Comparison of ENCODE assay signal across 28 mouse cellular contexts in genomic region chr4:125153659-125154241, GRCm38 (mm10). TPM values are rescaled to one million over a fixed set of nuclear protein-coding genes. Genes with fewer than 3 reads are reported as not detected.
DNase-seq lines count a peak whose midpoint lies in the region; ATAC-seq and TF ChIP-seq lines count a peak whose summit lies in the region.
"Had no signal": no experiment of that assay in that cellular context is flagged by ENCODE, and none has a peak within 500 bp of the region (broad histone marks: within the 10 kb centered on the region; RNA-seq: fewer than 3 reads in every experiment).

No protein-coding gene starts in this region.

- H3K4me3 ChIP-seq in left cerebral cortex, adult 2 months = no peak overlapping the region
- H3K4me3 ChIP-seq in testis, adult 2 months (ENCODE audit: control insufficient read depth, low read depth, low read length) = peak overlapping the region; percentile 13; the same call in 1 of the 2 replicates
- H3K4me3 ChIP-seq: forebrain, embryonic 13.5 days; heart, embryonic 10.5 days; hindbrain, embryonic 12.5 days; intestine, embryonic 15.5 days; limb, embryonic 10.5 days; limb, embryonic 15.5 days; midbrain, embryonic 13.5 days had no signal

- no peak overlapping the region for H3K27ac ChIP-seq in left cerebral cortex, adult 2 months
- H3K27ac ChIP-seq in testis, adult 2 months (ENCODE audit: control insufficient read depth, insufficient read depth, low read depth, low read length) = no peak overlapping the region
- H3K27ac ChIP-seq: forebrain, embryonic 13.5 days; heart, embryonic 10.5 days; hindbrain, embryonic 12.5 days; hindbrain, postnatal 0 days; intestine, embryonic 15.5 days; limb, embryonic 10.5 days; limb, embryonic 15.5 days; liver, embryonic 14.5 days; macrophage; midbrain, embryonic 13.5 days had no signal

- H3K36me3 ChIP-seq in testis, adult 2 months (ENCODE audit: control insufficient read depth, insufficient read depth, low read length) = no peaks in the 10 kb centered on the region
- H3K36me3 ChIP-seq: heart, embryonic 10.5 days; hindbrain, embryonic 12.5 days; intestine, embryonic 15.5 days; limb, embryonic 10.5 days; limb, embryonic 15.5 days; midbrain, embryonic 13.5 days had no signal

- no peak for ATAC-seq in granulocyte monocyte progenitor cell, adult 5-6 weeks (replicated peaks; ENCODE audit: poor library complexity, severe bottlenecking)
- ATAC-seq: forebrain, embryonic 13.5 days; hindbrain, postnatal 0 days; intestine, embryonic 15.5 days; midbrain, embryonic 13.5 days had no signal

- peaks cover under 1% of the 10 kb centered on the region for H3K4me1 ChIP-seq in testis, adult 2 months (ENCODE audit: control insufficient read depth, insufficient read depth, low read length)
- H3K4me1 ChIP-seq: hindbrain, embryonic 12.5 days; intestine, embryonic 15.5 days had no signal

- peak; percentile 19 for TF ChIP-seq CTCF in left cerebral cortex, adult 2 months (IDR thresholded peaks at IDR 0.05)
- no peak for TF ChIP-seq CTCF in testis, adult 2 months (IDR thresholded peaks at IDR 0.05; ENCODE audit: control insufficient read depth, insufficient read depth, insufficient replicate concordance, low read depth, low read length)

- intact Hi-C loops in left cerebral cortex, adult 2 months (cut with DNase I) = no loop called here
- intact Hi-C loops in left cerebral cortex, postnatal 4 days (cut with DNase I) = no loop called here

- no peaks in the 10 kb centered on the region for H3K27me3 ChIP-seq in testis, adult 2 months (ENCODE audit: control insufficient read depth, insufficient read depth, low read length)
- H3K27me3 ChIP-seq: intestine, embryonic 15.5 days; midbrain, embryonic 13.5 days had no signal

- no peak for DNase-seq in left cerebral cortex, adult 2 months (ENCODE audit: extremely low spot score in 1 of 2, low spot score in 2 of 2)
- DNase-seq in left cerebral cortex, postnatal 4 days = no peak
- DNase-seq in testis, postnatal 10 days (ENCODE audit: low spot score) = no peak
- peak; percentile 19 for DNase-seq in mesoderm, embryonic 11.5 days (ENCODE audit: low read depth, low spot score)
- DNase-seq in adrenal gland, postnatal 36 days = no peak
- DNase-seq: adrenal gland, postnatal 14 days; B cell, adult 2 months; cerebellum, adult 11-12 months; cerebellum, adult 9-11 months; gastrocnemius, postnatal 14 days; heart, adult 11 months; heart, postnatal 36 days; kidney, postnatal 25 days; lung, adult 2 months; lung, postnatal 10 days; thymus, postnatal 4 days had no signal

- no peak for TF ChIP-seq POLR2A in testis, adult 2 months (IDR thresholded peaks at IDR 0.05; ENCODE audit: control insufficient read depth, low read depth, low read length)

RNA-seq across cellular contexts. Expression of gene Zc3h12a, which starts 26.1 kb away (rescaled TPM):
- total RNA-seq in left cerebral cortex, adult 2 months (2021) = under 1 TPM; 0.79 to 1.00 TPM
- total RNA-seq in left cerebral cortex, postnatal 4 days (2021) = under 1 TPM; 0.58 to 0.60 TPM
- polyA plus RNA-seq in testis, adult 2 months (2012; rRNA removed) = 1.4 and 2.3 TPM in 2 replicates
- total RNA-seq in granulocyte monocyte progenitor cell, adult 5-6 weeks (2014; fragmentation: Nextera tagmentation) = 11.4 and 12.1 TPM in 2 replicates
- 2.6 and 2.8 TPM in 2 replicates for total RNA-seq in granulocyte monocyte progenitor cell, adult 5-6 weeks (2017)
- 1 to 10 TPM; 5.8 to 7.6 TPM for total RNA-seq in adrenal gland, postnatal 36 days (2021)
- total RNA-seq: hindbrain, postnatal 0 days had no signal
